Mouse (Mus musculus) heart, postnatal 36 days (tissue): Measurements from ENCODE around the gene Add1. TPM values are rescaled to one million over a fixed set of nuclear protein-coding genes. Genes with fewer than 3 reads are reported as not detected.

Experiments used
- DNase-seq, 2 experiments: peaks; one replicate each; pipeline ENCODE4 v3.0.0; 2021 to 2022
- intact Hi-C: fragments of 180-260 bp; cut with DNase I; formaldehyde crosslinking; loops from one replicate; pipeline ENCODE4 v1.15.1; 2025
- microRNA-seq, 2 experiments: library from miRNA; unstranded; fragments of <30 nt; microRNA quantifications; one replicate each; pipeline ENCODE4 v1.2.0; 2021; ENCODE audit warnings: borderline number of aligned reads in 2 of 2
- total RNA-seq, 2 experiments: library from RNA; stranded (reverse); gene quantifications; 2 replicates each; pipeline ENCODE4 v1.2.3; 2021

Gene Add1
- total RNA-seq, 2 experiments from 2014 or later: 128 to 131 TPM

- intact Hi-C loops: loop anchor here (2.0 to 10.0 kb wide), 5 partner anchors 23 to 725 kb away; partner anchors contain the start of genes Hgfac, Htt, Mfsd10 and Mxd4
- peak; percentile 98 to 99 for DNase-seq
Observed at GRCm38 (mm10) chr5:34659686-34660590, 86.5 kb downstream of the Add1 start, which contains the start of the genes Nop14 and Grk4. Gene Nop14, minus strand, starts transcription at chr5:34660148. Gene Grk4, plus strand, starts transcription at chr5:34660379.

DNA sequence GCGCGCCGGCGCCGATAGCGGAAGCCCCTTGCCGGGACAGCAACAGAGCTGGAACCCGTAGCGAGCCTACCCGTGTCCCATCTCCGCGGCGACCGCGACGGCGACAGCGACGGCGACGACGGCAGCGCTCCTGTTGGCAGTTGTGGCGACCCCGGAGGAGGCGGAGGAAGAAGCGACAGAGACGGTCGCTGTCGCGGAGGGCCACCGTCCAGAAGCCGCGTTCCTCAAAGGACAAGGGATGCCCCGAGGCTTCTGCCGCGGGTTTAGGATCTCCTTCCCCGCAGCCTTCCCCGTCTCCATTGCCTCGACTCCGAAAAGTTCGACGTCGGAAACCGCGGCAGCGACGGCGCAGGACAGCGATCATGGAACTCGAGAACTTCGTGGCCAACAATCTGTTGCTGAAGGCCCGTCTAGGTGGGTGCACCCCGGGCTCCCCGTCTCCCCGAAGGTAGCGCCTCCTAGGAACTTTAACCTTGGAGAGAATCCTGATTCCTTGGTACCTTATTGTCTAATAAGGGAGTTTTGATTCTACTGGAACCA is 87.2 kb downstream of the Add1 start:
- intact Hi-C loops: loop anchor here (2.0 to 10.0 kb wide), 3 partner anchors 100 to 726 kb away; partner anchors contain the start of genes Hgfac, Htt and Nelfa
- DNase-seq: no peak

DNA sequence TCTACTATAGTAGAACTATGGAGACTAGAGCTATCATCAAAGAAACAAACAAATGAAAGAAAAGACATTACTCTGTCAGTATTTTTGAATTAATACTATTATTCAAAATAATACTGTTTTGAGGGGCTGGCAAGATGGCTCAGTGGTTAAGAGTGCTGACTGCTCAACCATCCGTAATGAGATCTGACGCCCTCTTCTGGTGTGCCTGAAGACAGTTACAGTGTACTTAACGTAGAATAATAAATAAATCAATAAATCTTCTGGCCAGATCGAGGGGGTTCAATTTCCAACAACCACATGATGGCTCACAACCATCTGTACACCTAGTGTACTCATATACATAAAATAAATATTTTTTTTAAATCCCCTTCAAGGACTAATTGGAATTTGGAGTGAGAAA is 88.4 kb downstream of the Add1 start:
- no peak for DNase-seq
- intact Hi-C loops: loop anchor here (2.0 to 10.0 kb wide), 3 partner anchors 99 to 727 kb away; partner anchors contain the start of genes Hgfac, Htt and Nelfa

- DNase-seq: no peak
- intact Hi-C loops: loop anchor here (10.0 kb wide), 2 partner anchors 382 to 728 kb away; partner anchors contain the start of genes Hgfac and Nelfa
Observed at GRCm38 (mm10) chr5:34663231-34663630, 89.8 kb downstream of the Add1 start.

GRCm38 (mm10) chr5:34669493-34669892 is 96.0 kb downstream of the Add1 start:
- no peak for DNase-seq
- intact Hi-C loops: loop anchor here (10.0 kb wide), 2 partner anchors 375 to 735 kb away; partner anchors contain the start of genes Hgfac and Nelfa

GRCm38 (mm10) chr5:34670280-34670679 is 96.8 kb downstream of the Add1 start:
- intact Hi-C loops: no loop called here
- DNase-seq: no peak

Small RNA genes lying within 50 kb of the gene (microRNA-seq; reads per million reads assigned to microRNA genes)
- 2.7 to 6.5 reads per million in 2 experiments for gene Mir7036b

Other genes starting within 250 kb of the Add1 start
- 10 to 100 TPM; 31.0 to 31.7 TPM for gene Rnf4, start 237.4 kb upstream of the Add1 start, total RNA-seq
- gene Fam193a, start 203.7 kb upstream of the Add1 start, total RNA-seq: 10 to 100 TPM; 23.7 TPM
- gene Tnip2, start 59.7 kb upstream of the Add1 start, total RNA-seq: 1 to 10 TPM; 5.5 to 6.7 TPM
- gene Sh3bp2, start 47.8 kb upstream of the Add1 start, total RNA-seq: 1 to 10 TPM; 3.8 to 5.5 TPM
- 1 to 10 TPM; 7.5 to 9.7 TPM for gene Mfsd10, start 63.5 kb downstream of the Add1 start, total RNA-seq
- gene Nop14, start 86.5 kb downstream of the Add1 start, total RNA-seq: 10 to 100 TPM; 14.1 to 14.3 TPM
- gene Grk4, start 86.7 kb downstream of the Add1 start, total RNA-seq: under 1 TPM; 0.73 to 0.78 TPM
- 10 to 100 TPM; 12.0 to 12.1 TPM for gene Htt, start 188.1 kb downstream of the Add1 start, total RNA-seq